Mouse (Mus musculus): ENCODE measurements around the gene Rb1.

Gene Rb1

GRCm38 (mm10) chr14:73262210-73262609 is 63.4 kb downstream of the Rb1 start:
- no peak for DNase-seq (ENCODE audit: low read depth)

- no peak for DNase-seq (ENCODE audit: low read depth)
Observed at GRCm38 (mm10) chr14:73258181-73258580, 67.4 kb downstream of the Rb1 start.

GRCm38 (mm10) chr14:73257348-73257747 is 68.3 kb downstream of the Rb1 start:
- no peak for DNase-seq (ENCODE audit: low read depth)

GRCm38 (mm10) chr14:73255426-73255970 is 70.1 kb downstream of the Rb1 start:
- no peak for DNase-seq (ENCODE audit: low read depth)

- DNase-seq (ENCODE audit: low read depth): no peak
Observed at GRCm38 (mm10) chr14:73254412-73254811, 71.2 kb downstream of the Rb1 start.

GRCm38 (mm10) chr14:73253453-73254251 is 72.0 kb downstream of the Rb1 start:
- DNase-seq (ENCODE audit: low read depth): no peak

GRCm38 (mm10) chr14:73252276-73252675 is 73.3 kb downstream of the Rb1 start:
- DNase-seq (ENCODE audit: low read depth): no peak

- no peak for DNase-seq (ENCODE audit: low read depth)
Observed at GRCm38 (mm10) chr14:73250056-73250455, 75.6 kb downstream of the Rb1 start.

- DNase-seq (ENCODE audit: low read depth): no peak
Observed at GRCm38 (mm10) chr14:73244061-73244597, 81.5 kb downstream of the Rb1 start.

- no peak for DNase-seq (ENCODE audit: low read depth)
Observed at GRCm38 (mm10) chr14:73239857-73240256, 85.8 kb downstream of the Rb1 start.

- no peak for DNase-seq (ENCODE audit: low read depth)
Observed at GRCm38 (mm10) chr14:73239291-73239690, 86.3 kb downstream of the Rb1 start.

- DNase-seq (ENCODE audit: low read depth): peak; percentile 39
Observed at GRCm38 (mm10) chr14:73238498-73239250, 86.9 kb downstream of the Rb1 start.

GRCm38 (mm10) chr14:73237848-73238321 is 87.7 kb downstream of the Rb1 start, which contains the start of gene Lpar6:
Lpar6 (plus strand) TSS chr14:73237895.
- DNase-seq (ENCODE audit: low read depth): peak; percentile 40

GRCm38 (mm10) chr14:73234468-73235031 is 91.1 kb downstream of the Rb1 start:
- DNase-seq (ENCODE audit: low read depth): no peak

- DNase-seq (ENCODE audit: low read depth): no peak
Observed at GRCm38 (mm10) chr14:73231286-73231982, 94.2 kb downstream of the Rb1 start.

GRCm38 (mm10) chr14:73226849-73227248 is 98.8 kb downstream of the Rb1 start:
- DNase-seq (ENCODE audit: low read depth): no peak

GRCm38 (mm10) chr14:73226346-73226745 is 99.3 kb downstream of the Rb1 start:
- no peak for DNase-seq (ENCODE audit: low read depth)

- no peak for DNase-seq (ENCODE audit: low read depth)
Observed at GRCm38 (mm10) chr14:73222316-73222970, 103.2 kb downstream of the Rb1 start.

GRCm38 (mm10) chr14:73217062-73217461 is 108.6 kb downstream of the Rb1 start:
- DNase-seq (ENCODE audit: low read depth): no peak

- DNase-seq (ENCODE audit: low read depth): no peak
Observed at GRCm38 (mm10) chr14:73211477-73211876, 114.1 kb downstream of the Rb1 start.

GRCm38 (mm10) chr14:73210196-73210595 is 115.4 kb downstream of the Rb1 start:
- no peak for DNase-seq (ENCODE audit: low read depth)
